Mouse (Mus musculus) heart, postnatal 0 days (tissue): ENCODE measurements around the gene Grcc10. TPM values are rescaled to one million over a fixed set of nuclear protein-coding genes. Genes with fewer than 3 reads are reported as not detected.

Experiments used
- ATAC-seq: fragments of 200-750 bp; cut with Nextera tagmentation; 2 replicates; pipeline ENCODE4 v1.8.0; 2017; ENCODE audit warnings: low read depth, moderate number of reproducible peaks, moderate library complexity; ENCODE audit not compliant: insufficient read depth
- DNase-seq: peaks from one replicate; pipeline ENCODE4 v3.0.0-alpha.2; 2016; ENCODE audit warnings: low spot score
- H3K27ac ChIP-seq: fragments of 300-500 bp; sonication (generic); 2 replicates; pipeline ENCODE4 v1.5.1; 2014; ENCODE audit warnings: low read depth, mild to moderate bottlenecking
- H3K27me3 ChIP-seq: fragments of 300-500 bp; sonication (generic); 2 replicates; pipeline ENCODE4 v1.6.1; 2014; ENCODE audit warnings: low read length, mixed read lengths; ENCODE audit not compliant: control insufficient read depth, insufficient read depth
- H3K36me3 ChIP-seq: fragments of 300-500 bp; sonication (generic); replicated peaks from 2 replicates; pipeline ENCODE4 v1.6.1; 2014; ENCODE audit warnings: low read length, mixed read lengths; ENCODE audit not compliant: control insufficient read depth, insufficient read depth
- H3K4me1 ChIP-seq: fragments of 300-500 bp; sonication (generic); 2 replicates; pipeline ENCODE4 v1.6.1; 2014; ENCODE audit warnings: antibody characterized with exemption; ENCODE audit not compliant: control insufficient read depth, insufficient read depth
- H3K4me2 ChIP-seq: fragments of 300-500 bp; sonication (generic); 2 replicates; pipeline ENCODE4 v1.6.1; 2014; ENCODE audit warnings: low read depth, mild to moderate bottlenecking, low read length, moderate library complexity
- H3K4me3 ChIP-seq: fragments of 300-500 bp; sonication (generic); 2 replicates; pipeline ENCODE4 v1.5.1; 2014; ENCODE audit warnings: low read depth, low read length
- H3K9ac ChIP-seq: fragments of 300-500 bp; sonication (generic); replicated peaks from 2 replicates; pipeline ENCODE4 v1.6.1; 2014; ENCODE audit warnings: low read depth, low read length, mixed read lengths
- H3K9me3 ChIP-seq: fragments of 300-500 bp; sonication (generic); replicated peaks from 2 replicates; pipeline ENCODE4 v1.6.1; 2016; ENCODE audit warnings: low read length; ENCODE audit not compliant: control insufficient read depth
- CTCF ChIP-seq: IDR thresholded peaks from 2 replicates; pipeline ENCODE4 v1.5.1; 2016; ENCODE audit warnings: antibody characterized with exemption, control low read depth, low read depth
- EP300 ChIP-seq: IDR thresholded peaks from 2 replicates; pipeline ENCODE4 v1.6.1; 2016; ENCODE audit warnings: antibody characterized with exemption, low read depth
- WGBS: fragments of 180-500 bp; shearing (Covaris S2); extraction: QIAGEN DNeasy Blood & Tissue Kit; methylation state at CpG from one replicate; pipeline ENCODE4 v1.1.7; 2014; 5-methylcytosine and 5-hydroxymethylcytosine counted together
- polyA plus RNA-seq: library from polyadenylated mRNA; unstranded; fragments of >200 nt; fragmentation: Nextera tagmentation; extraction: Ambion mirVana; gene quantifications from 2 replicates; pipeline ENCODE4 v1.2.1, GENCODE M21; 2015
- total RNA-seq: library from RNA; depleted of rRNA; stranded (reverse); fragments of >200 nt; gene quantifications from 2 replicates; pipeline ENCODE4 v1.2.3, GENCODE M21; 2014; ENCODE audit warnings: low replicate concordance

Gene Grcc10
- total and polyA plus RNA-seq, 2 experiments from 2014 or later: 119 to 492 TPM

DNA sequence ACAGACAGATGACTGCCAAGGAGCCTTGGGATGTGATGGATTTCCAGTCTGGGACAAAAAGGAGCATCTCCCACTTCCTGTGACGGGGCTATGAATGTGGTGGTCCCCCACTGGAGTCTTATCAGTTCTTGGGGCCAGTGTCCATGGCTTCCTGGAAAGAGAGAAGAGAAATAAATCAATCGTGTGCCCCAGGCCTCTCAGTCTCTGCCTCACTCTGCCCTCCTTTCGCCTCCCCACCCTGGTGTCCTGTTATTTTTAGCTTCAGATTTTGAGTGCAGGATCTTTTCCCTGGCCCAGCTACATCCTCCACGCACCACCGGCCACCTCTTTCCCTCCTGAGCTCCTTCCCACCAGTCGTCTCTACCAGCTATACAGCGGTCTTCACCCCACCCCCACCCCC lies 28.8 kb upstream of the Grcc10 start:
- 0 out of 2 replicates have a peak overlapping the region, but pooled peaks have one; percentile 37 for H3K9ac ChIP-seq
- DNase-seq: no peak
- no peaks in the 10 kb centered on the region for H3K9me3 ChIP-seq
- 0 out of 2 replicates have a peak overlapping the region, but pooled peaks have one; percentile 50 for H3K4me3 ChIP-seq
- no peak for TF ChIP-seq CTCF
- no peak for TF ChIP-seq EP300
- WGBS: 26% methylated on average over 7 of the region's 7 CpGs
- peaks cover 7% of the 10 kb centered on the region; the same call in 1 of the 2 replicates for H3K4me1 ChIP-seq
- no peaks in the 10 kb centered on the region for H3K36me3 ChIP-seq
- H3K27ac ChIP-seq: no peak overlapping the region
- H3K27me3 ChIP-seq: 0 out of 2 replicates have a peak, but pooled peaks cover 7% of the 10 kb centered on the region
- no peak for ATAC-seq
- peak overlapping the region; percentile 86 for H3K4me2 ChIP-seq

DNA sequence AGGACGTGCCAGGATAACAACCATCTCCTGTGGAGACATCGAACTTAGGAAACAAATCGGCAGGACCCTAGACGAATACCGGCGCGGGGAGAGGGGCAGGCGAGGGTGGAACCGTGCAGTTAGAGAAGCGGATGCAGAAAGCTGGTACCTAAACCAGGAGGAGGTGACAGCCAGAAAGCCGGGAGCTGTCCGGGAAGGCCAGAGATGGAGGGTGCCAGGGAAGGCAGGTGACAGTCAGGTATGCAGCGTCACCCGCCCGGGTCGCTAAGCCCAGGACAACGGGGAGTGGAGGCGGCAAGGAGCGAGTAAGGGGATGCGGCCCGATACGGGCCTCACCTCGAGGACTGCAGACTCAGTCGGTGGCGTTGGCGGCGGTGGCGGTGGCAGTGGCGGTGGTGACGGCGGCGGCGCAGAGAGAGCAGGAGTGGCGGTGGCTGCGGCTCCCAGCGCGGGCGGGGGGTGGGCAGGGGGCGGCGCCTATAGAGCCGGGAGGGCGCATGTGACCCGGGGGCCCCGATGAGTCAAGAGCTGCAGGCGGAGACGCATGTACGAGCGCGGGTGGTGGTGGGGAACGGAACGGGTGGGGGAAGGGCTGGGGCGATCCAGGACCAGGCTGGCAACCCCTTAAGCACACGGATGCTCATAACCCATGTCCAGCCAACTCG lies 28.1 kb upstream of the Grcc10 start, which contains the start of gene Eno2:
Gene Eno2 (minus strand): TSS at position 573 of the 665 bp plus-strand sequence.
- no peaks in the 10 kb centered on the region for H3K9me3 ChIP-seq
- ATAC-seq: peak; percentile 83
- H3K9ac ChIP-seq: peak within 1 kb of the TSS; percentile 37
- H3K4me1 ChIP-seq: peaks cover 7% of the 10 kb centered on the region; the same call in 1 of the 2 replicates
- DNase-seq: peak; percentile 38
- no peak within 1 kb of the TSS for H3K27ac ChIP-seq
- no peaks in the 10 kb centered on the region for H3K36me3 ChIP-seq
- no peak for TF ChIP-seq EP300
- 1% methylated on average over 43 of the region's 54 CpGs for WGBS
- peak within 1 kb of the TSS; percentile 50 for H3K4me3 ChIP-seq
- H3K27me3 ChIP-seq: 0 out of 2 replicates have a peak, but pooled peaks cover 7% of the 10 kb centered on the region
- H3K4me2 ChIP-seq: peak within 1 kb of the TSS; percentile 86

DNA sequence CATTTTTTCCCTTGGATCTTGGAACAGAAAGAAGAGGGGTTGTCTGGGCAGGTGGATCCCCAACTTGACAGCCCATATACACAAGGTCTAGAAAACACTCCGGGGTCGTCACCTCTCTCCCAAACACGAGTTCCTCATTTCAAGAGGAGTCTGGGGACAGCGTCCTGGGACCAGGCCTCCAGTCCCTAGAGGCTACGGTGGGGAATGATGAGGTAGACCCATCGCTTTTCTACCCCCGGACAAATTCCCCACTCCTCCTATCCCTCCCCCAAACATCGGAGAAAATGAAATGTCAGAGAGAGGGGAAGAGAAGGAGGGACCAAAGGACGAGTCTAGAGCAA lies 27.5 kb upstream of the Grcc10 start:
- TF ChIP-seq CTCF (no peak), EP300 (no peak)
- Histone ChIP-seq H3K4me3 (peak overlapping the region; percentile 50), H3K27ac (no peak overlapping the region), H3K9me3 (no peaks in the 10 kb centered on the region), H3K4me2 (peak overlapping the region; percentile 86), H3K9ac (no peak overlapping the region), H3K4me1 (peaks cover 7% of the 10 kb centered on the region; the same call in 1 of the 2 replicates), H3K27me3 (0 out of 2 replicates have a peak, but pooled peaks cover 7% of the 10 kb centered on the region), H3K36me3 (no peaks in the 10 kb centered on the region)
- no peak for ATAC-seq
- peak; percentile 3 for DNase-seq
- 13% methylated on average over 9 of the region's 9 CpGs for WGBS

DNA sequence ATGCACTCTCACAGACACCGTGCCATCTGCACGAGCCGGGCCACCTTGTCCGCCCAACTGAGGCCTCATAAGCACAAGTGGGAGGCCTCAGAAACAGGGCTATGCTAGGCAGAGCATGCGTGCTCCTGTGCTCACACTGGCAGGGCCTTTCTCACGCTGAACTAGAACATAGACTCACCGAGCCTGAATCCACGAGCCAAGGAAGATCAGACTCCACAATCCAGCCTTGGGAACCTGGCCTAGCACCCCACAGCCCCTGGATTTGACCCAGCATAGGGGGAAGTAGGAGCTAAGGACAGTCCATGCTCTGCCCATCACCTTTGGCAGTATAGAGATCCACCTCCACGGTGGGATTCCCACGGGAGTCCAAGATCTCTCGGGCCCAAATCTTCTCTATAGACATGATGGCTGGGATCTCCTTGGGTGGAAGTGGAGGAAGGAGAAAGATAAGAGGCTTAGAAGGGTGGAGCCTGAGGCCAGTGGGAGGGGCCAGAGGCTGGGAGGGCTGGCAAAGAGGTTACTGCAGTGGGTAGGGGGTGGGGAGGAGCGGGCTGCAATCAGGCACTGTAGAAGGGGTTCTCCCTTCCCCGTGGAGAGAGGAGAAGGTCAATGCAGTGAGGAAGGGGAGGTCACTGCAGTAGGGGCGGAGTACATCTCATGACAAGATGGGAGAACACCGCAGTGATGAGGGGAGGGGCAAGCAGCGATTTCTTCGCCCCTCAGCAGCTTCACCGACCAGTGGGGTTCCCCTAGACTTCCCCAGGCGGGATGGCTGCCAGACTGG lies 26.9 kb upstream of the Grcc10 start:
- Histone ChIP-seq H3K9ac (no peak overlapping the region), H3K4me3 (0 out of 2 replicates have a peak overlapping the region, but pooled peaks have one; percentile 50), H3K27me3 (0 out of 2 replicates have a peak, but pooled peaks cover 7% of the 10 kb centered on the region), H3K9me3 (no peaks in the 10 kb centered on the region), H3K27ac (no peak overlapping the region), H3K36me3 (no peaks in the 10 kb centered on the region), H3K4me2 (peak overlapping the region; percentile 86), H3K4me1 (peaks cover 7% of the 10 kb centered on the region; the same call in 1 of the 2 replicates)
- WGBS: 41% methylated on average over 19 of the region's 19 CpGs
- ATAC-seq (no peak), DNase-seq (peak; percentile 4)
- TF ChIP-seq CTCF (no peak), EP300 (no peak)

DNA sequence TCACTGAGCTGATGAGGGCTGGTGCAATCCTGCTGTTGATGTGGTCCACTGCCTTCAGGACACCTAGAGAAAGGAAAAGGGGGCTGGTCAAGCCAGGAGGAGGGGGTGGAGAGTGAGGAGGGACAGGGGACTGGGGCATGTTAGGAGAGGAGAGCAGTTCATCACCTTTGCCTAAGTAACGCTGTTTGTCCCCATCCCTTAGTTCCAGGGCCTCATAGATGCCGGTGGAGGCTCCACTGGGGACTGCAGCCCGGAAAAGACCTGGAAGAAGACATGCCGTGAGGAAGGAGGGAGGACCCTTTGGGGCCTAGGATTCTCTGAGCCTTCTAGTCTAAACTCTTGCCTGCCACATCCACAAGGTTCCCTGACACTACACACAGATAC lies 26.4 kb upstream of the Grcc10 start:
- no peak overlapping the region for H3K9ac ChIP-seq
- H3K4me2 ChIP-seq: no peak overlapping the region
- H3K9me3 ChIP-seq: no peaks in the 10 kb centered on the region
- no peak overlapping the region for H3K27ac ChIP-seq
- peaks cover 7% of the 10 kb centered on the region; the same call in 1 of the 2 replicates for H3K4me1 ChIP-seq
- H3K4me3 ChIP-seq: no peak overlapping the region
- peak; percentile 4 for DNase-seq
- no peak for ATAC-seq
- WGBS: 71% methylated on average over 4 of the region's 4 CpGs
- no peaks in the 10 kb centered on the region for H3K36me3 ChIP-seq
- TF ChIP-seq EP300 (no peak), CTCF (no peak)
- 0 out of 2 replicates have a peak, but pooled peaks cover 7% of the 10 kb centered on the region for H3K27me3 ChIP-seq
